Mouse (Mus musculus) limb, embryonic 15.5 days (tissue): Measurements from ENCODE around the gene Akap6. TPM values are rescaled to one million over a fixed set of nuclear protein-coding genes. Genes with fewer than 3 reads are reported as not detected.

ENCODE experiments used
- ATAC-seq: fragments of 200-750 bp; cut with Nextera tagmentation; 2 replicates; pipeline ENCODE4 v1.8.0; 2017; ENCODE audit warnings: low read depth, moderate TSS enrichment; ENCODE audit not compliant: insufficient number of reproducible peaks, low FRiP score, low TSS enrichment
- H3K27ac ChIP-seq: fragments of 300-500 bp; sonication (generic); 2 replicates; pipeline ENCODE4 v1.5.1; 2015; ENCODE audit warnings: moderate library complexity, mild to moderate bottlenecking, inconsistent platforms
- H3K27me3 ChIP-seq: fragments of 300-500 bp; sonication (generic); 2 replicates; pipeline ENCODE4 v1.6.1; 2015; ENCODE audit warnings: inconsistent platforms
- H3K36me3 ChIP-seq: fragments of 300-500 bp; sonication (generic); 2 replicates; pipeline ENCODE4 v1.6.1; 2015; ENCODE audit warnings: inconsistent platforms
- H3K4me1 ChIP-seq: fragments of 300-500 bp; sonication (generic); 2 replicates; pipeline ENCODE4 v1.6.1; 2015; ENCODE audit warnings: inconsistent platforms
- H3K4me2 ChIP-seq: fragments of 300-500 bp; sonication (generic); 2 replicates; pipeline ENCODE4 v1.6.1; 2015; ENCODE audit warnings: mild to moderate bottlenecking, inconsistent platforms
- H3K4me3 ChIP-seq: fragments of 300-500 bp; sonication (generic); 2 replicates; pipeline ENCODE4 v1.5.1; 2015; ENCODE audit warnings: mild to moderate bottlenecking, inconsistent platforms
- H3K9ac ChIP-seq: fragments of 300-500 bp; sonication (generic); 2 replicates; pipeline ENCODE4 v1.6.1; 2015; ENCODE audit warnings: inconsistent platforms
- H3K9me3 ChIP-seq: fragments of 300-500 bp; sonication (generic); 2 replicates; pipeline ENCODE4 v1.6.1; 2016; ENCODE audit warnings: inconsistent platforms
- WGBS: fragments of 180-500 bp; shearing (Covaris S2); methylation state at CpG from one replicate; pipeline ENCODE4 v1.1.7; 2015; 5-methylcytosine and 5-hydroxymethylcytosine counted together
- polyA plus RNA-seq: library from polyadenylated mRNA; unstranded; fragments of >200 nt; fragmentation: Nextera tagmentation; extraction: Ambion mirVana; gene quantifications from 2 replicates; pipeline ENCODE4 v1.2.1, GENCODE M21; 2015

The Akap6 gene
- polyA plus RNA-seq, 1 experiment from 2014 or later, result 1.3 TPM

DNA sequence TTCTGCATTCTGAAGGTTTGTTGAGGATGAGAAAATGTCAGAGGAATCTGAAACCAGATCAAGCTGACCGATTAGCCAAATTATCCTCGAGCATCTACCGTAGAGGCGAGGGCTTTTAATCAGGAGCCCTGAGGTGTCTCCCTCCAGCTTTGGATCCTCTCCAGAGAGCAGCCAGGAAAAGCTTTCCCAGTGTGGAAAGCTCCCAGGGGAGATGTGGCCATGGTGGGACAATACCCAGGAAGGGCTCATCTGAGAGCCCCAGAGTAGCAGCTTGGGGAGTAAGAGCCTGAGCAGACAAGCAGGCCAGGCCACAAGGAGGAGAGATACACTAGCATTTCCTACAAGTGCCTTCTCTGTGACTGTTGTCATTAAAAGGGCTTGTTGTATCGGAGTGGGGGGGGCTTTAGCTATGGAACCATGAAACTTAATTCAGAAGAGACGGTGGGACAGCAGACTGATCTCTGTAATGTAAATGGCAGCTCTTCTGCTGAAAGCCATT lies 135.6 kb downstream of the Akap6 start:
- peak overlapping the region; percentile 82 for H3K27ac ChIP-seq
- H3K9me3 ChIP-seq, result no peaks in the 10 kb centered on the region
- H3K4me1 ChIP-seq, result peaks cover 21% of the 10 kb centered on the region
- no peak overlapping the region for H3K4me3 ChIP-seq
- H3K27me3 ChIP-seq, result no peaks in the 10 kb centered on the region
- no peak overlapping the region for H3K4me2 ChIP-seq
- WGBS, result 49% methylated on average over 6 of the region's 6 CpGs
- no peak for ATAC-seq
- H3K36me3 ChIP-seq, result no peaks in the 10 kb centered on the region
- H3K9ac ChIP-seq, result no peak overlapping the region

- Histone ChIP-seq H3K27ac (peak overlapping the region; percentile 82), H3K4me3 (no peak overlapping the region), H3K36me3 (no peaks in the 10 kb centered on the region), H3K4me1 (peaks cover 21% of the 10 kb centered on the region), H3K4me2 (no peak overlapping the region), H3K9me3 (no peaks in the 10 kb centered on the region), H3K9ac (no peak overlapping the region), H3K27me3 (no peaks in the 10 kb centered on the region)
- ATAC-seq, result 0 out of 2 replicates have a peak, but pooled peaks have one; percentile 7
- 16% methylated on average over 6 of the region's 6 CpGs for WGBS
Measured at GRCm38 (mm10) chr12:52835291-52835742, 136.1 kb downstream of the Akap6 start.

GRCm38 (mm10) chr12:52835914-52836546 lies 136.8 kb downstream of the Akap6 start:
- no peak overlapping the region for H3K4me3 ChIP-seq
- H3K36me3 ChIP-seq, result no peaks in the 10 kb centered on the region
- no peaks in the 10 kb centered on the region for H3K9me3 ChIP-seq
- 23% methylated on average over 12 of the region's 12 CpGs for WGBS
- H3K4me2 ChIP-seq, result peak overlapping the region; percentile 21
- peak overlapping the region; percentile 82 for H3K27ac ChIP-seq
- H3K9ac ChIP-seq, result no peak overlapping the region
- peaks cover 21% of the 10 kb centered on the region for H3K4me1 ChIP-seq
- peak; percentile 65; the same call in 1 of the 2 replicates for ATAC-seq
- H3K27me3 ChIP-seq, result no peaks in the 10 kb centered on the region

- Histone ChIP-seq H3K4me3 (no peak overlapping the region), H3K9me3 (no peaks in the 10 kb centered on the region), H3K27me3 (no peaks in the 10 kb centered on the region), H3K4me2 (no peak overlapping the region), H3K9ac (no peak overlapping the region), H3K4me1 (no peaks in the 10 kb centered on the region), H3K36me3 (no peaks in the 10 kb centered on the region), H3K27ac (no peak overlapping the region)
- ATAC-seq, result no peak
- 91% methylated on average over 1 of the region's 1 CpGs for WGBS
Measured at GRCm38 (mm10) chr12:52845982-52846381, 146.8 kb downstream of the Akap6 start.

DNA sequence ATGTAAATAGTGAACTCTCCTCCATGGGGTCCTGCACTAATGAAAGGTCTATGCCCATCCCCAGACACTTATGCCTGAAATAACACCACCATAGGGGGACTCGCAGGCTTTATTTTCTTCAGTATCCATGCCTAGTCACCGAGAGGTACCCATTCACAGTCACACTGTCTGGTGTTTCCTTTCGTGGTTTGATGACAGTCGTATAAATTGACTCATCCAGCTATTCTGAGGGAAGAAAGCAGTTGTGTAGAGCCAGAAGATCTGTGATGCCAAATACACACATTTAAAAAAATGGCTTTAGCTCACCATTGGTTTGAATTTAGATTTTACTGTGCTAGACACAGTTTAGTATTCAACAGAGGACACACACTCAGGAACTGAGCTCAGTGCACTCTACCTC lies 147.8 kb downstream of the Akap6 start:
- H3K27ac ChIP-seq, result no peak overlapping the region
- H3K9me3 ChIP-seq, result no peaks in the 10 kb centered on the region
- 85% methylated on average over 4 of the region's 4 CpGs for WGBS
- H3K36me3 ChIP-seq, result no peaks in the 10 kb centered on the region
- no peak overlapping the region for H3K4me3 ChIP-seq
- no peak for ATAC-seq
- H3K27me3 ChIP-seq, result no peaks in the 10 kb centered on the region
- no peak overlapping the region for H3K9ac ChIP-seq
- no peaks in the 10 kb centered on the region for H3K4me1 ChIP-seq
- H3K4me2 ChIP-seq, result no peak overlapping the region

DNA sequence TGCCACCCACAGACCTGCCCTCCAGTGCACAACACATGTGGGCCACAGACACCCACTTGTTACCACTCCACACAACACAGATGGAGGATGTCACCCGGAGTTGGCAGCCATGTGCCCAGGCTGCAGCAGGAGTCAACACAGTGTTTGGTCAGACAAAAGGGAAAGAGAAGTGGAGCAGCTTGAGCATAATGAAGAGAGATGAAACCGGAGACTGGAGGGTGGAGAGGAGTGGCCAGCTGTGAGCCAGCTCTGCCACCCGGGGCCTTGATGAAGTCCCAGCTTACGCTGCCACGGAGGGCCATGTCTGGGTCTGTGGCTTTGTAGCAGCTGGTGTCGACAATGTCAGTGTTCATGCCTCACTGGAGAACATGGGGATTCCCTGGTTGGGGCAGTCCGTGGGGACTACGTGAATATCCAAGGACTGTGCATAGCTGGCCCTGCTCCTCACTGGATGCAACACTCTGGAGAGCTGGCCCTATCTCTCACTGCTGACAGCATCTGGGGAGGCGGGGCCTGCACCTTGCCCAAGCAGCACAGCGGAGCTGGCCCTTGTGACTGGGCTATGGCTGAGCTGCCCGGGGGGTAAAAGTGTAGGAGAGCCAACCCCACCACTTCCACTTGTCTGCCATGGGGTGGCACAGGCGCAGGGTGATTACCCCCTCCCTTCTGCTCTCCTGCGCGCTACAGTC lies 148.8 kb downstream of the Akap6 start:
- H3K4me1 ChIP-seq, result no peaks in the 10 kb centered on the region

GRCm38 (mm10) chr12:52848519-52848855 lies 149.3 kb downstream of the Akap6 start:
- 72% methylated on average over 7 of the region's 7 CpGs for WGBS
- no peaks in the 10 kb centered on the region for H3K27me3 ChIP-seq
- H3K4me2 ChIP-seq, result no peak overlapping the region
- ATAC-seq, result no peak
- H3K9me3 ChIP-seq, result no peaks in the 10 kb centered on the region
- H3K4me1 ChIP-seq, result no peaks in the 10 kb centered on the region
- H3K27ac ChIP-seq, result no peak overlapping the region
- H3K9ac ChIP-seq, result no peak overlapping the region
- H3K4me3 ChIP-seq, result no peak overlapping the region
- H3K36me3 ChIP-seq, result no peaks in the 10 kb centered on the region

More for the DNA sequence above, 148.8 kb downstream of the Akap6 start:
- Histone ChIP-seq H3K36me3 (no peaks in the 10 kb centered on the region), H3K27me3 (no peaks in the 10 kb centered on the region), H3K9ac (no peak overlapping the region), H3K27ac (no peak overlapping the region), H3K4me3 (no peak overlapping the region), H3K4me2 (no peak overlapping the region), H3K9me3 (no peaks in the 10 kb centered on the region)
- no peak for ATAC-seq
- WGBS, result 64% methylated on average over 14 of the region's 14 CpGs

- WGBS, result 71% methylated on average over 4 of the region's 4 CpGs
- H3K4me3 ChIP-seq, result no peak overlapping the region
- H3K27ac ChIP-seq, result no peak overlapping the region
- H3K27me3 ChIP-seq, result no peaks in the 10 kb centered on the region
- no peaks in the 10 kb centered on the region for H3K9me3 ChIP-seq
- H3K9ac ChIP-seq, result no peak overlapping the region
- no peak for ATAC-seq
- no peaks in the 10 kb centered on the region for H3K36me3 ChIP-seq
- H3K4me2 ChIP-seq, result no peak overlapping the region
- no peaks in the 10 kb centered on the region for H3K4me1 ChIP-seq
Measured at GRCm38 (mm10) chr12:52849297-52849696, 150.1 kb downstream of the Akap6 start.

GRCm38 (mm10) chr12:52850332-52851036 lies 151.3 kb downstream of the Akap6 start:
- H3K27ac ChIP-seq, result no peak overlapping the region
- no peak overlapping the region for H3K4me2 ChIP-seq
- ATAC-seq, result no peak
- no peaks in the 10 kb centered on the region for H3K36me3 ChIP-seq
- H3K27me3 ChIP-seq, result no peaks in the 10 kb centered on the region
- no peak overlapping the region for H3K9ac ChIP-seq
- WGBS, result 61% methylated on average over 7 of the region's 7 CpGs
- H3K4me1 ChIP-seq, result no peaks in the 10 kb centered on the region
- H3K4me3 ChIP-seq, result no peak overlapping the region
- no peaks in the 10 kb centered on the region for H3K9me3 ChIP-seq

DNA sequence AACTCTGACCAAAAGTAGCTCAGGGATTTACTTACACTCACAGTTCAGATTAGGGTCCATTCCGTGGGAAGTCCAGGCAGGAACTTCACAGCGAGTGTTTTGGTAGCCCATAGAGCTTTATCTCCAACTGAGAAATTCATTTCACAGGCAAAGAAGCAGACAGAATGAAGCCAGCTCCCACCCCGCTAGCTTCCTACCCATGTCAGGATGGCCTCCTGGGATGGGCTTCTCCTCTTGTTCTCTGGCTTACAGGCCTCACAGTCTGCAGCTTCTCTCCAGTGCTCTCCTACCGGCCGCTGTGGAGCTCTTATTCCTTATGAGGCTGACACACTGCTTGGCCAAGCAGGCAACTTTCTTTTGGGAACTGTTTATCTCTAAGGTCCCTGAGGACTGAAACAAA lies 152.0 kb downstream of the Akap6 start:
- WGBS, result 87% methylated on average over 5 of the region's 5 CpGs
- ATAC-seq, result no peak
- no peak overlapping the region for H3K27ac ChIP-seq

GRCm38 (mm10) chr12:52854236-52854679 lies 155.1 kb downstream of the Akap6 start:
- no peaks in the 10 kb centered on the region for H3K27me3 ChIP-seq
- H3K4me2 ChIP-seq, result no peak overlapping the region
- H3K9ac ChIP-seq, result no peak overlapping the region
- no peaks in the 10 kb centered on the region for H3K9me3 ChIP-seq
- H3K36me3 ChIP-seq, result no peaks in the 10 kb centered on the region
- no peaks in the 10 kb centered on the region for H3K4me1 ChIP-seq
- H3K27ac ChIP-seq, result no peak overlapping the region
- no peak overlapping the region for H3K4me3 ChIP-seq
- no peak for ATAC-seq
- 62% methylated on average over 7 of the region's 7 CpGs for WGBS

More for the DNA sequence above, 152.0 kb downstream of the Akap6 start:
- Histone ChIP-seq H3K4me2 (no peak overlapping the region), H3K9me3 (no peaks in the 10 kb centered on the region), H3K4me1 (no peaks in the 10 kb centered on the region), H3K4me3 (no peak overlapping the region), H3K9ac (no peak overlapping the region), H3K27me3 (no peaks in the 10 kb centered on the region), H3K36me3 (no peaks in the 10 kb centered on the region)

- Histone ChIP-seq H3K9ac (no peak overlapping the region), H3K27ac (no peak overlapping the region), H3K4me3 (no peak overlapping the region), H3K4me2 (no peak overlapping the region), H3K36me3 (no peaks in the 10 kb centered on the region), H3K9me3 (no peaks in the 10 kb centered on the region), H3K27me3 (no peaks in the 10 kb centered on the region), H3K4me1 (no peaks in the 10 kb centered on the region)
- 56% methylated on average over 1 of the region's 1 CpGs for WGBS
- ATAC-seq, result no peak
Measured at GRCm38 (mm10) chr12:52856104-52856503, 156.9 kb downstream of the Akap6 start.
